Mouse (Mus musculus) heart, adult 2 months (tissue): ENCODE measurements around the gene Chst13.

ENCODE experiments used
- EP300 ChIP-seq: fragments of 200-500 bp; IDR thresholded peaks from 2 replicates; pipeline ENCODE4 v1.6.1; 2011; ENCODE audit warnings: low read depth, low read length, control low read depth; ENCODE audit not compliant: insufficient read depth
- POLR2A ChIP-seq: fragments of 200-500 bp; IDR thresholded peaks from 2 replicates; pipeline ENCODE4 v1.6.1; 2011; ENCODE audit warnings: mild to moderate bottlenecking, low read depth, low read length, control low read depth; ENCODE audit not compliant: insufficient read depth

- TF ChIP-seq POLR2A = no peak
- TF ChIP-seq EP300 = no peak
These were observed 2.7 kb upstream of the Chst13 start for GRCm38 (mm10) chr6:90327670-90328069.
